Mouse (Mus musculus): ENCODE data around the gene Nrxn2. TPM values are rescaled to one million over a fixed set of nuclear protein-coding genes. Genes with fewer than 3 reads are reported as not detected.

Nrxn2 gene
- total RNA-seq (2021): 1 to 10 TPM; 4.3 to 4.8 TPM
- long read RNA-seq, experiment 1, partial matches to known transcripts: 0 of 3 reads
- long read RNA-seq, experiment 1, other reads (novel, unspliced or antisense): 3 of 3 reads
- long read RNA-seq, experiment 2, partial matches to known transcripts: 0 of 2 reads
- long read RNA-seq, experiment 2, other reads (novel, unspliced or antisense): 2 of 2 reads

DNA sequence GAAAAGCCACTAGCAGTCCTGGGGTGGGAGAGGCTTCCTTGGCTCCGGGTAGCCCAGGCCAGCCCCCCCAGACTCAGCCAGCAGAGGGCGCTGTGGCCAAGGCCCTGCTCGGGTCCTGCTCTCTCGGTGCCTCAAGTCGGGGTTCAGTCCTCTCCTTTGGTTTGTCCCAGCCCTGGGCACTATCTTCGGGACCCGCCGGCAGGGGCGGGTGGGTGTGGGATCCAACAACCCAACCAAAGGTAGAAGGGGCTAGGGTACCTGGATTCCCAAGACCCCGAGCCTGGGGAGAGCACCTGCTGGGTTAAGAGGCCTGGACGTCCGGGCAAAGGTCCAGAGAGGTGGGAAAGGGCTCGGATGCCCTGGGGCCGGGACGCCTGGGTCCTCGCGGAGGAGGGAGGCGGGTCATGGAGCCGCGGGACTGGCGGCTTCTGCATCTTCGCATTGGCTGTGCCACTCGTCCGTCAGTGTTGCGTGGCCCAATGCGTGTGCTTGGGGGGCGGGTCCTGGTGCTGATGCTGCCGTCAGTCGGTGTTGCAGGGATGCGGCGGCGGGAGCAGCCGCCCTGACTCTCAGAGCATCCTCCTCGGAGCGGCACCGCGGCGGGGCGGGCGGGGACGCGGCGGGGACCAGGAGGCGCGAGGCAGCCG, at the start of gene Nrxn2:
TSS of gene Nrxn2 (plus strand) at position 499 of the 647 bp plus-strand sequence.
- DNase-seq: peak; percentile 88 to 91

DNA sequence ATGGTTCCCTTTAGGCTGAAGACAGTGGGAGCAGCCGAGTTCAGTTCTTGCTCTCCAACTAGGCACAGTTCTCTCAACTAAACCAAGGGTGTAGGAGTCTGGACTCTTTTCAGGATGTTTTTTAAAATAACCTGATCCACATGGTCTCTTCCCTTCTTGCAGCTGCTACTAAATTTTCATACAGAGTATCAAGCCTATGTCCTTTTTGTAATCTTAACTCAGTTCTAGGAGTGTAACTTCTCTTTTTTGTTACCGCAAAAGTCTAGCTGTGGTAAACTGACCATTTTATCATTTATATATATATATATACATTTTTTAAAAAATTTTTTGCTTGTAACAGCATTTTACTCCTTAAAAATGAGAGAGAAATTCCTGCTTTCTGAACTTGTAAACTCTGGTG, 48.4 kb upstream of the Nrxn2 start:
- no peak for DNase-seq

DNA sequence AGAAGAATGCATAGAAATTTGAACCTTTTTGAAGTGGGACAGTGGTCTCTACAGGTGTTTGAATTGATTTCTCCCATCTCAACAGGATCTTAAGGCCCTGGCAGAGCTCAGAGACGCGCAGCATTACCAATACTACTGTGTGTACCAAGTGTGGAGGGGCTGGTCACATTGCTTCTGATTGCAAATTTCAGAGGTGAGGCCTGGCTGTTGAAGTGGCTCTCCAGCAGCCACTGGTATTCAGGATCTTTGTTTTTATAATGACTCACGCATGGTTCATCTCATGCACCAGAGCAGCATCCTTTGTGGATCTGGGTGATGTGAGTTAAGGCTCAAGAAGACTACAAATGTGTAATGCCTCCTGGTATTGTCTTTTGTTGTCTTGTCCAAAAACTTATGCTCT, 46.1 kb upstream of the Nrxn2 start:
- DNase-seq: no peak

DNA sequence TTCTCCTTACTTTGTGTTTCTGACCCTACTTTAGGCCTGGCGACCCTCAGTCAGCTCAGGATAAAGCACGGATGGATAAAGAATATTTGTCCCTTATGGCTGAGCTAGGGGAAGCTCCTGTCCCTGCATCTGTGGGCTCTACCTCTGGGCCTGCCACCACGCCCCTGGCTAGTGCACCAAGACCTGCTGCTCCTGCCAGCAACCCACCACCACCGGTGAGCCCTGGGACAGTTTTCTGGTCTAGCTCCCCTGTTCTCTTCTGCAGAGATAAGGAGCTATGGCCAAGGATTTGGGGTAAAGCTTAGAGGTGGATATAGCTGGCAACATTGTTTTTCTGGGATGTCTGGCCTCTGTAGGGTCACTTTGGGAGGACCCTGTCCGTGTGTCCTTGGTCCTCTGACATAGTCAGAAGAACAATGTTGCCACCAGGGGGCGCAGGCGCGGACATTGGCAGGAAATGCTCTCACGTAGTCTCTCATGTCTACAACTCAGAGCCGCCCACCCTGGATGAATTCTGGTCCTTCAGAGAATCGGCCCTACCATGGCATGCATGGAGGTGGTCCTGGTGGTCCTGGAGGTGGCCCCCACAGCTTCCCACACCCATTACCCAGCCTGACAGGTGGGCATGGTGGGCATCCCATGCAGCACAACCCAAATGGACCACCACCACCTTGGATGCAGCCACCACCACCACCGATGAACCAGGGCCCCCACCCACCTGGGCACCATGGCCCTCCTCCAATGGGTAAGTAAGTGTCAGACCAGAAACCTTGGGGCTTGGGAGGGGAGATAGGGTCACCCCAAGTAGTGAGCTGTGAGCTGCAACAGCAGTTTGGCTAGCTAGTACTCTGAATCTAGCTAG, 44.8 kb upstream of the Nrxn2 start:
- DNase-seq: peak; percentile 75 to 94

DNA sequence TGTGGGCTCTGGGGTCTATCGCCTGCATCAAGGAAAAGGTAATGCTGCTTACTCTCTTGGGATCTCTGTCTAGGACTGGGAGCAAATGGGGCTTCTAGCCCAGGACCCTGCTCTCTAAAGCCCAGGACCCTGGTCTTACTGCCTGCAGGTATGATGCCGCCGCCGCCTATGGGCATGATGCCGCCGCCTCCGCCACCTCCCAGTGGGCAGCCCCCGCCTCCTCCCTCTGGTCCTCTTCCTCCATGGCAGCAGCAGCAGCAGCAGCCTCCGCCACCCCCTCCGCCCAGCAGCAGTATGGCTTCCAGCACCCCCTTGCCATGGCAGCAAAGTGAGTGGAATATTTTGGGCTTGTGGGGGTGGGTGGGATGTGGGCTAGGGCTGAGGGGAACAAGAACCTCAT, 44.0 kb upstream of the Nrxn2 start:
- DNase-seq: no peak

DNA sequence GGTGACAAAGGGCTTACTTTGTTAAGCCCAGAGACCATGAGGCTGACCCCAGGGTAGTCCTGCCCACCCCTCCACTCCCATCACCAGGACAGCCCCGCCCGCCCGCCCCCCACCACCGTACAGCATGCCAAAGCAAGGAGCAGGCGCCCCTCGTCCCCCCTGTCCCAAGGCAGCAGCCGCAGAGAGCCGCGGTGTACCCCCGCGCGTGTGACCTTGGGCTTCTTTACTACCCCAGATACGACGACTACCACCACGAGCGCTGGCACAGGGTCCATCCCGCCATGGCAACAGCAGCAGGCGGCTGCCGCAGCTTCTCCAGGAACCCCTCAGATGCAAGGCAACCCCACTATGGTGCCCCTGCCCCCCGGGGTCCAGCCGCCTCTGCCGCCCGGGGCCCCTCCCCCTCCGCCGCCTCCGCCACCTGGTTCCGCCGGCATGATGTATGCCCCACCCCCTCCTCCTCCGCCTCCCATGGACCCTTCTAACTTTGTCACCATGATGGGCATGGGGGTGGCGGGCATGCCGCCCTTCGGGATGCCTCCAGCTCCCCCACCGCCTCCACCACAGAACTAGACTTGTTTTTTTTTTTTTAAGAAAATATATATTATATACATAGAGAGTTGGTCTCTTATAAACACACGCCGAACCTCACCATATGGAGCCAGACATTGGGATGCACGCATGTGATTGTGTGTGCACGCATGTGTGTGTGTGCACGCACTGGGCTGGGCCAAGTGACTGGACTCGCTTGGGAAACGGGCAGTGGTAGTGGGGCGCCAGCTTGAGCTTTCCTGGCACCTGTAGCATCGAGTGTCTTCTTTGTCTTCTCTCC, 42.9 kb upstream of the Nrxn2 start:
- no peak for DNase-seq

DNA sequence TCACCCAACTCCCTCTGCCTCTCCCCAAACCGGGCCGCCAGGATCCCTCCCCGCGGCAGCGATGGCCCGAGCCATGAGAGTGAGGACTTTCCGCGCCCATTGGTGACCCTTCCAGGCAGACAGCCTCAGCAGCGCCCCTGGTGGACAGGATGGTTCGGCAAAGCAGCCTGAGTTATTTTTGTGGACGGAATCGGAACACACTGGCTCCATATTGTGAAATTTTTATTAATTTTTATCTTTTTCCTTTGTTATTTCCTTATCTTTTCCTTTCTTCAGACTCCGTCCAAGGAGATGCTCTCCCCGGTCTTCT, 42.3 kb upstream of the Nrxn2 start:
- peak; percentile 46 to 71 for DNase-seq

DNA sequence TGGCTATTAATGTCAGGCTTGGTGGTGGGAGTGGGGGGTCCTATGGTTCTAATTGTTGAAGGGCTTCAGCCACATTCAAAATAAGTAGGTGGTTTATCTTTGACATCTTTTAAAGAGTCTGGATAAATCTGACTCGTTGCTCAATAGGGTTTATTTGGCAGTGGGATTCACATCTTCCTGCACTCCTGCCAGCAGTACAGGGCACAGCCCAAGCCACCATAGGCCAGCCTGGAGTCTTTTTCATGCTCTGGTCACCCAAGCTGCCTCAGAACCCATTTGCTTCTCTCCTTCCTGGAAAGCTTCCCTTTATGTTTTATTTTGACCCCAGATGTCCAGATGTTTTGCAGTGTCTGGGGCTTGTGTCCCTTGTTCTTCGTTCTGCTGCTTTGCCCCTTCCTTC, 41.9 kb upstream of the Nrxn2 start:
- DNase-seq: no peak

DNA sequence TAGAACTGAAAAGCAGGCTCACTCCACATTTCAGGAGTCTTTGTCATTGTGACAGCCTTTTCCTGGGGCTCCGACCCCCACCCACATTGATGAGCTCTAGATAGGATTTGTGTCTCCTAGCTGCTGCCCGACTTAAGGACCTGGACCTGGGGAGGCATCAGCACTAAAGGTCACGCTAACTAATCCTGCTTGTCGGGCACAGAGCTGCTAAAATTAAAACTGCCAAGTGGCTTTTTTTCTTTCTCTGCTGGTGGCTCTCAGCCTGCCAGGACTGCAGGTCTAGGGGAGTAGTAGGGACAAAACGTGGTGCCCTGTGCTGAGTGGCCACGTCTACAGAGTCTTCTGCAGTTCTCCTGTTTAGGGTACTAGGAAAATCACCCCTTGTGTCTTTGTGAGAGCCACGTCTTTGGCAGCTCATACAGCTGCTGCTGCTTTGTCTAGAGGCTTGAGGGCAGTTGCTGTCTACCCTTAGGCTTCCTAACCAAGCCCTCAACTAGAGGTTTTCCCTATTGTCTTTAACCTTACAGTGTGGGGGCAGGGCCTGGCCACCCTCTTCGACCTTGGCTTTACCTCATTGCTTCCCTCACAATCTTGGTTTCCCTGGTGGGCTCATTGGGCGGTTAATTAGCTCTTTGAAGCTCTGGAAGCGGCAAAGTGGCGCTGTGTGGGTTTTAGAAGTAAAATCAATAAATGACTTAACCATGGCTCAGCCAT, 41.0 kb upstream of the Nrxn2 start:
- DNase-seq: peak in 1 of 2 experiments; percentile 52

DNA sequence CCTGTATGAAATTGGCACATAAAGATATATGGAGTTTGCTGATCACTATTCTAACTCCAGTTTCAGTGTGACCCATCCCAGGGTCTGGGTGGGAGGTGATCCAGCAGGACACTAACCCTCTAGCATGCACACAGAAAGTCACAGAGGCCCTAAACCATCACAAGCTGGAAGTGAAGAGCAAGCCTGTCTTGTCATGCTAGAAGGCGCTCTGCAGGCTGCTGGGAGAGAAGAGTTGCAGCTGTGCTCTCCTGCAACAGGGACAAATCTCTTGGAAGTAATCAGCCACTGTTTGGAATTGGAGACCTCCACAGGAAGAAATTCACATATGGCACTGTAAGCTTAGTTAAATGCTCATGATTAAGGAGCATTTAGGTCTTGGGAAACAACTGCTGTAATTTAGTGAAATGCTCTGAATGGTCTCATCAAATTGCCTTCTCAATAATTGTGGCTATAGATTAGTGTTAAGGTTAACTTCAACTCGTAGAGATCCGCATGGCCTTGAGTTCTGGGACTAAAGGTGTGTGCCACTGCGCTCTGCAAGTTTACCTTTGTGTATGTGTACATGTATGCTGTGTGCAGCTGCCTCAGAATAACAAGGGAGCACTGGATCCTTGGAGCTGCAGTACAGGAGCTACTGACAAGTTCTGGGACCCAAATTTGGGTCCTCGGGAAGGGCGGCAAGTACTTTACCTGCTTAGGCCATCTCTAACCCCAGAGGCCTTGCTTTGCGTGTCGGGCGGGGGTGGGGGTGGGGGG, 37.9 kb upstream of the Nrxn2 start:
- DNase-seq: no peak

DNA sequence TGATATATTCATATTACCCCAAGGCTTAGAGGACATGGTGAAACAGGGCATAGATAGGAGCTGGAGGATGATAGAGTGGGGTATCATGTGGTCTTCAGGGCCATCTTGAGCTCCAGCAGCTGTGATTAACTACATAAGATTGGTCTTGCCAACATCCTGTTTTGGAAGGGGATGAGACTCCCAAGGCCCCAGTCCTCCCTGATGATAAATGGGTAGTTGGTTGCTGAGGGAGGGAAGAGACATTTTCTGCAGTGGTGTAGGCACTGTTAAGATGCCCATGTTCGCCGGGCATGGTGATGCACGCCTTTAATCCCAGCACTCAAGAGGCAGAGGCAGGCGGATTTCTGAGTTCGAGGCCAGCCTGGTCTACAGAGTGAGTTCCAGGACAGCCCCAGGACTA, 37.3 kb upstream of the Nrxn2 start:
- no peak for DNase-seq

DNA sequence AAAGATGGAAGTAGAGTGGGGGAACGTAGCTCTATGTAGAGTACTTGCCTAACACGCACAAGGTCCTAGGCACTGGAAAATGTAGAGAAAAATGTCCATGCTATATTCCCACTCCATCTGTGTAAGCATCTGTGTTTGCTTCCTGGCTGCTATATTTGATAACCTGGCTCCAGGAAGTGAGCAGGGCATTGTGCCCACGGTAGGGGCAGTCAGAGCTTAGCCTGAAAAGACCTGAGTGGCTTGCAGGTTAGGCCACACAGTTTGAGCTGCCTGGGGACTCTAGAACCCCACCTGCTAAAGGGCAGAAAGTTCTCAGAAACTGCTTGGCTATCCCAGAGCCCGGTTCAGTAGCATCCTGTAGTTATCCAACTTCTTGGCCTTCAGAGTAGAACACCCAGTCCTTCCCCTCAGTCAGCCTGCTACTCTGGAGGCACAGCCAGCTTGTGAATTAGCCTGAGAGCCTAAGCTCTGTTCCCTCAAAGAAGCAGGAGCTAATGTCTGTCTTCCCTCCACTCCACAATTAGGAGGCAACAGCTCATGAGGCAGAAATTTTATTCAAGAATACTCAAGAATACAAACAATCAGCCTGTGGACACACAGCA, 36.1 kb upstream of the Nrxn2 start:
- DNase-seq: no peak

DNA sequence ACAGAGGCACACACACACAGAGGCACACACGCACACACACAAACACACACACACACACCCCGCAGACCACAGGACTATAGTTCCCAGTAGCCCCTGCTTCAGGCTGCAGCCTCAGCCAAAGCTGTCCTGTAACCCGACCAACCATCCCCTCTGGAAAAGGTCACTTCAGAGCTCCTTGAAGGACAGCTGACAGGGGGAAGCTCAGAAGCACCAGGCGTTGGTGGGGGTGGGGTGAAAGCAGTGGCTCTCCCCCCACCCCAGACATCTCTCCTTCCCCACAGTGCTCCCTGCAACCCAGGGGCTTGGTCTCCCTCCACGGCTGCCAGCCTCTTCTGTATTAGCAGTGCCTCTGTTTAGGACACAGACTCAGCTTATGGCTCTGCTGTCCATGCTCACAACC, 35.1 kb upstream of the Nrxn2 start:
- DNase-seq: no peak

DNA sequence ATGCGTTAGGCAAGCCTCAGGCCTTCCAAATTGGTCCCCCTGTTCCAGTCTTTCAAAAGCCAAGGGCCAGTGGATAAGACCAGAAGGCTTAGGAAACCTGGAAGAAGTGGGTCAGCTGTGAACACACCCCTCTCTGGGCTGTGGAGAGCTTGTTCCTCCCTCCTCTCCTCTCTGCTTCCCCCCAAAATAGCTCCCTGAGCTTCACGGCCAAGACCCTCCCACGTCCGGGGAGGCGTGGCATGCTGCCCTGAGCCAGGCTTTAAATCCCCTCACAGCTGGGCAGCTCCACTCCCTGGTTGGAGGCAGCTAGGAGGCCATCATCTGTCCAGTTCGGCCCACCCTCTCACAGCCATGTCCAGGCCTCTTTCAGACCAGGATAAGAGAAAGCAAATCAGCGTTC, 34.4 kb upstream of the Nrxn2 start, which contains the start of gene Pygm:
TSS of gene Pygm (plus strand) at position 272 of the 400 bp plus-strand sequence.
- peak; percentile 93 to 95 for DNase-seq

DNA sequence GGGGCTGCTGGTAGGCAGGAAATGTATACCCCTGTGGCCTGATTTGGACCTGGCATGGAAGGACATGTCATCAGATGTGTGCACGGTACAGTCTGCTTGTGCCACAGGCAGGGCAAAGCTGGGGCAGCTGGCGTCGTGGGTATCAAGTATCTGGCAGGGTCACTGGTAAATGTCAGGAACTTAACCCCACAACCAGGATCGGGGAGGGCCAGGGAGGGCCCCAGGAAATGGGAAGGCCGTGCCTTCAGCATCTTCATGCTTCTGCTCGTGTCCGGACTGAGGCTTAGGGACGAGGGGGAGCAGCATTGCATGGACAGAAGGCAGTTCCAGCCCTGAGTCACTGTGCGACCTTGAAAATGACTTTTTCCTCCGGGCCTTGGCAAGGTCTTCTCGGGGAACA, 33.6 kb upstream of the Nrxn2 start:
- DNase-seq: peak; percentile 52 to 65

DNA sequence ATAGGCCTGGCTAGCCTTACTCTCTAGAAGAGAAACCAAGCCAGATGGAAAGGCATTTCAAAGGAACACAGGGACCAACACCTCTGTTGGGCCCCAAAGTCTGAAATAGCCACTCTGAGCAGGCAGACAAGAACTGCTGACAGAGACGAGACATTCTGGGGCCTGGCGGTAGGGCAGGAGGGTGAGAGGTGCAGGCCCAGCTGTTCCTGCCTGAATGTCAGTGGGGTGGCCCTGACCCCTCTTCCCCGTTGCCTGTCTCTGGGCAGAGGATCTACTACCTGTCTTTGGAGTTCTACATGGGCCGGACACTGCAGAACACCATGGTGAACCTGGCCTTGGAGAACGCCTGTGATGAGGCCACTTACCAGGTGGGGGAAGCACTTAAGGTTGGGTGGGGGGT, 33.1 kb upstream of the Nrxn2 start:
- no peak for DNase-seq

DNA sequence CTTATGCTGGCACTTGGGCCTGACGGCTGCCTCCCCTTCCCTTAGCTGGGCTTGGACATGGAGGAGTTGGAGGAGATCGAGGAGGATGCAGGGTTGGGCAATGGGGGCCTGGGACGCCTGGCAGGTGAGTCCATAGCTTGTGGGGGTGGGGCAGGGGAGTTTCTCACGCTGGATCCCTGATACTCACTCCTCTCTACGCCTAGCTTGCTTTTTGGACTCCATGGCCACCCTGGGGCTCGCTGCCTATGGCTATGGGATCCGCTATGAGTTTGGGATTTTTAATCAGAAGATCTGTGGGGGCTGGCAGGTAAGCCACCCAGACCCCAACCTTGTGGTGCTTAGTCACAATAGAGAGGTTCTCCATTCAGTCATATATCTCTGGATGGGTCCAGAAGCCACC, 32.7 kb upstream of the Nrxn2 start:
- DNase-seq: no peak

DNA sequence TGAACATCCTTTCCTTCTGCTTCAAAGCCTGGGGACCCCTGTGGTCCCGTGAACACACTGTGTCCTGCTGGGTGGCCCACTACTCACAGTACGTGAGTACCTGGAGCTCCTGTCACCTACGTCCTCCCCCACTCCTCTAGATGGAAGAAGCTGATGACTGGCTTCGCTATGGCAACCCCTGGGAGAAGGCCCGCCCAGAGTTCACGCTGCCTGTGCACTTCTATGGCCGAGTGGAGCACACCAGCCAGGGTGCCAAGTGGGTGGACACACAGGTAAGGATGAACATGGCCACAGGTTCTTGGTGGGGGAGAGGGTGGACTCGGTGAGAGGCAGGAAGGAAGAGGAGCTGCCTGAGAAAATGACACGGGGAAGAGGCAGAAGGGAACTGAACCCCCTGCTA, 32.3 kb upstream of the Nrxn2 start:
- DNase-seq: no peak

DNA sequence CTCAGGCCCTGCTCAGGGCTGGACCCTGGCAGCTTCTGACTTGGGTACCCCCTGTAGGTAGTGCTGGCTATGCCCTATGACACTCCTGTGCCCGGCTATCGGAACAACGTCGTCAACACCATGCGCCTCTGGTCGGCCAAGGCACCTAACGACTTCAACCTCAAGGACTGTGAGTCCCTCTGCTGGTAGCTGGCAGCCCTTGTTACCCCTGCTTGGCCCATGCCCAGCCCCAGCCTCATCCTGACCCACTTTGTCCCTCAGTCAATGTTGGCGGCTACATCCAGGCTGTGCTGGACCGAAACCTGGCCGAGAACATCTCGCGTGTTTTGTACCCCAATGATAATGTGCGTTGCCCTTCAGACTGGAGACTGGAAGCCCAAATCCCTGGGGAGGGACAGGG, 30.5 kb upstream of the Nrxn2 start:
- DNase-seq: peak; percentile 63 to 77

DNA sequence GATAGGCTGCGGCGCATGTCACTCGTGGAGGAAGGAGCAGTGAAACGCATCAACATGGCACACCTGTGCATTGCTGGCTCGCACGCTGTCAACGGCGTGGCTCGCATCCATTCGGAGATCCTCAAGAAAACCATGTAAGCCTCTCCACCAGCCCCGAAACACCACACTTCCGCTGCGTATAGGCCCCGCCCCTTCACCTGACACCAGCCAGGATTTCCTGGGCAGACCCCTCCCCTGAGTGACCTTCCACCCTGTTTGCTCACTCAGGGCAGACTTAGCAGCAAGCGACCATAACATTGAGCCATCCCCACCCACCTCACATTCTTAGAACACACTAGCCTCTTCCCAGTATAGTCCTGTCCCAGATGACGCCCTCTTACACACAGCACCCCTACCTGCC, 28.7 kb upstream of the Nrxn2 start:
- DNase-seq: no peak

DNA sequence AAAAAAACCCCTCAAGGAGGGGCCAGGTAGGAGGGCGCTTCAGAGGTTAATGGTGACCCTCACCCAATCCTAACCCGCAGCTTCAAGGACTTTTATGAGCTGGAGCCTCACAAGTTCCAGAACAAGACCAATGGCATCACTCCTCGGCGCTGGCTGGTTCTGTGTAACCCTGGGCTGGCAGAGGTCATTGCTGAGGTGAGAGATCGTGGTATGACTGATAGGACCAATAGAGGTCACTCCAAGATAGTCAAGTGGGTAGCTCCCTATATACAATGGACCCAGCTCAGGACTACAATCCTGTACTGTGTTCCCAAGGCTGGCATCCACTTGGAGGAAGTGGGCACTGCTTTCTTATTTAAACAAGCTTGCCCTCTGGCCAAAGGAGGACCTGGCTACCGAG, 28.3 kb upstream of the Nrxn2 start:
- no peak for DNase-seq
